Mouse (Mus musculus): Measurements from ENCODE around the gene Rcor1.

Gene Rcor1

GRCm38 (mm10) chr12:111162312-111163061, 123.3 kb downstream of the Rcor1 start:
- peak; percentile 72 to 83 for DNase-seq (ENCODE audit: low spot score in 2 of 2)

GRCm38 (mm10) chr12:111164310-111164751, 125.2 kb downstream of the Rcor1 start:
- DNase-seq (ENCODE audit: low spot score in 2 of 2), result peak; percentile 96 to 97

- DNase-seq (ENCODE audit: low spot score in 2 of 2), result peak; percentile 58 to 67
Measured at GRCm38 (mm10) chr12:111165146-111165812, 126.1 kb downstream of the Rcor1 start.
